Mouse (Mus musculus) lung, adult 2 months (tissue): ENCODE data around the gene Tcf19. TPM values are rescaled to one million over a fixed set of nuclear protein-coding genes. Genes with fewer than 3 reads are reported as not detected.

Experiments
- DNase-seq: peaks from one replicate; pipeline ENCODE4 v3.0.0; 2022
- H3K4me1 ChIP-seq: fragments of 200-500 bp; 2 replicates; pipeline ENCODE4 v1.6.1; 2011; ENCODE audit warnings: low read length; ENCODE audit not compliant: control insufficient read depth, insufficient read depth
- H3K4me3 ChIP-seq: fragments of 200-500 bp; replicated peaks from 2 replicates; pipeline ENCODE3; 2011; ENCODE audit warnings: low read depth, mild to moderate bottlenecking, control low read depth, low read length; ENCODE audit errors: extremely low read depth
- CTCF ChIP-seq: fragments of 200-500 bp; IDR thresholded peaks from 2 replicates; pipeline ENCODE4 v1.5.1; 2011; ENCODE audit warnings: mild to moderate bottlenecking, low read length, control low read depth; ENCODE audit not compliant: insufficient read depth
- POLR2A ChIP-seq: fragments of 200-500 bp; IDR thresholded peaks from 2 replicates; pipeline ENCODE4 v1.6.1; 2011; ENCODE audit warnings: low read depth, mild to moderate bottlenecking, control low read depth, low read length, borderline replicate concordance; ENCODE audit errors: extremely low read depth
- WGBS: fragments of 180-500 bp; shearing (Covaris S2); methylation state at CpG from one replicate; pipeline ENCODE4 v1.1.7; 2018; 5-methylcytosine and 5-hydroxymethylcytosine counted together
- polyA plus RNA-seq: library from polyadenylated mRNA; depleted of rRNA; stranded (reverse); fragments of >200 nt; gene quantifications from 2 replicates; pipeline ENCODE4 v1.2.3, GENCODE M21; 2012; rRNA removed

The Tcf19 gene
- 6.4 and 6.5 TPM in 2 replicates for polyA plus RNA-seq

GRCm38 (mm10) chr17:35516652-35517500, at the start of gene Tcf19, which contains the start of gene Cchcr1:
Gene Tcf19 (minus strand): TSS chr17:35516824.
Gene Cchcr1 (plus strand): TSS chr17:35517100.
- no peaks in the 10 kb centered on the region for H3K4me1 ChIP-seq
- DNase-seq: peak; percentile 92
- TF ChIP-seq CTCF (no peak), POLR2A (no peak)
- peak within 1 kb of the TSS; percentile 80 for H3K4me3 ChIP-seq
- under 1% methylated on average over 67 of the region's 67 CpGs for WGBS

- WGBS: 58% methylated on average over 8 of the region's 8 CpGs
- TF ChIP-seq POLR2A: no peak
- TF ChIP-seq CTCF: no peak
- no peak for DNase-seq
- no peaks in the 10 kb centered on the region for H3K4me1 ChIP-seq
- H3K4me3 ChIP-seq: no peak overlapping the region
Observed at GRCm38 (mm10) chr17:35558216-35558615, 41.6 kb upstream of the Tcf19 start.

GRCm38 (mm10) chr17:35557351-35557750, 40.7 kb upstream of the Tcf19 start:
- DNase-seq: no peak
- TF ChIP-seq CTCF (no peak), POLR2A (no peak)
- Histone ChIP-seq H3K4me1 (no peaks in the 10 kb centered on the region), H3K4me3 (no peak overlapping the region)
- WGBS: 62% methylated on average over 9 of the region's 9 CpGs

- 26% methylated on average over 5 of the region's 5 CpGs for WGBS
- TF ChIP-seq POLR2A (no peak), CTCF (peak; percentile 87)
- H3K4me1 ChIP-seq: no peaks in the 10 kb centered on the region
- H3K4me3 ChIP-seq: no peak overlapping the region
- DNase-seq: no peak
Observed at GRCm38 (mm10) chr17:35556812-35557211, 40.2 kb upstream of the Tcf19 start.

GRCm38 (mm10) chr17:35556186-35556765, 39.7 kb upstream of the Tcf19 start:
- WGBS: 80% methylated on average over 13 of the region's 13 CpGs
- DNase-seq: no peak
- no peaks in the 10 kb centered on the region for H3K4me1 ChIP-seq
- no peak overlapping the region for H3K4me3 ChIP-seq
- TF ChIP-seq CTCF: no peak
- TF ChIP-seq POLR2A: no peak

GRCm38 (mm10) chr17:35554761-35555397, 38.3 kb upstream of the Tcf19 start:
- no peak for TF ChIP-seq CTCF
- no peak for TF ChIP-seq POLR2A
- 88% methylated on average over 18 of the region's 18 CpGs for WGBS
- Histone ChIP-seq H3K4me1 (no peaks in the 10 kb centered on the region), H3K4me3 (no peak overlapping the region)
- no peak for DNase-seq

GRCm38 (mm10) chr17:35554321-35554720, 37.7 kb upstream of the Tcf19 start:
- no peaks in the 10 kb centered on the region; the same call in 1 of the 2 replicates for H3K4me1 ChIP-seq
- 79% methylated on average over 5 of the region's 5 CpGs for WGBS
- TF ChIP-seq CTCF (no peak), POLR2A (no peak)
- no peak overlapping the region for H3K4me3 ChIP-seq
- no peak for DNase-seq

- no peak for DNase-seq
- no peak for TF ChIP-seq CTCF
- WGBS: 82% methylated on average over 10 of the region's 10 CpGs
- Histone ChIP-seq H3K4me3 (no peak within 1 kb of the TSS), H3K4me1 (peaks cover 4% of the 10 kb centered on the region)
Observed at GRCm38 (mm10) chr17:35551881-35552414, 35.3 kb upstream of the Tcf19 start, which contains the start of gene Cdsn. Gene Cdsn (plus strand): TSS chr17:35552128.

GRCm38 (mm10) chr17:35550871-35551270, 34.2 kb upstream of the Tcf19 start:
- TF ChIP-seq CTCF (no peak), POLR2A (no peak)
- no peak for DNase-seq
- H3K4me3 ChIP-seq: no peak overlapping the region
- H3K4me1 ChIP-seq: peaks cover 4% of the 10 kb centered on the region
- 60% methylated on average over 8 of the region's 8 CpGs for WGBS
